Mouse (Mus musculus) c-Kit-positive CD71-positive TER-119-positive erythroid progenitor cells, embryonic 14.5 days (primary cell): Measurements from ENCODE around the gene 3110040M04Rik.
"Not testable (repeated sequence)": the region's sequence is repeated elsewhere in the genome, so short reads cannot be mapped to it uniquely, and the experiment has no call there.

ENCODE experiments used
- DNase-seq: peaks from one replicate; pipeline ENCODE4 v3.0.0-alpha.2; 2013; ENCODE audit warnings: low spot score

Gene 3110040M04Rik

GRCm38 (mm10) chr1:151192739-151193138 lies 11.2 kb upstream of the 3110040M04Rik start:
- not testable (repeated sequence) for DNase-seq

GRCm38 (mm10) chr1:151195986-151196385 lies 7.9 kb upstream of the 3110040M04Rik start:
- not testable (repeated sequence) for DNase-seq

DNA sequence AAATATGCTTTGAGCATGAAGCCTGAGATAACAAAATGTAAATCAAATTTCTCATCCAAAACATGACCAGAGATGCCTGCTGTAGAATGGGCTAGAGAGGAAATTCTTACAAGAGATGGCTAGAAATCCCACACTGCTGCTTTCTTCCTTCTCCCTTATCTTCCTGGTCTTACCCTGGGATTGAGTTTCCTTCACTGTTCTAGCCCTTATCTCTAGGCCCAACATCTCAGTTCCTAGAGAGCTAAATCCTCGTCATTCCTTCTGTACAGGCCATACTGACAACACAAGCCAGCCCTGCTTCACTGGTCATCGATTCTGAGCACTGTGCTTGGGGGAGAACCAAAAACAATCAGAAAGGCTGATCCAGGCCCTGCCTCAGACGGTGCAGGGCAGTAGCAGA lies 7.2 kb upstream of the 3110040M04Rik start:
- DNase-seq = not testable (repeated sequence)

GRCm38 (mm10) chr1:151198120-151198519 lies 5.8 kb upstream of the 3110040M04Rik start, which contains the start of gene Gm47995:
TSS of gene Gm47995 (plus strand) at chr1:151198448.
- DNase-seq = peak; percentile 72

DNA sequence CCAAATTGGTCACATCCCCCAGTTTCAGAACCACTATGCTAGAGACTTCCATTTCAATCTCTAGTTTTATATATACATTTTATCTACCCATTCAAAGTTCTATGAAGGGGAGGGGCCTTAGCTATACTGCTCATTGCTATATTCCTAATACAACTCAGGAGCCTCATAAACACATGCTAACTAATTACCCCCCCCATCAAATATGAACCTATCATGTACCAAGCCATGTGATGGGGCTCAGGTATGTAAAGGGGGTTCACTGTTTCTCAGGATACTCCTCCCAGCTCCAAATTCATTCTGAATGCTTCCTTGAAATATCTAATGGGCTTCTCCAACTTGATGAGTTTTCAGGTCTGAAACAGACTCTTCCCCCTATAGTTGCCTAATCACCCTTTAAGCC lies 3.3 kb upstream of the 3110040M04Rik start:
- not testable (repeated sequence) for DNase-seq

DNA sequence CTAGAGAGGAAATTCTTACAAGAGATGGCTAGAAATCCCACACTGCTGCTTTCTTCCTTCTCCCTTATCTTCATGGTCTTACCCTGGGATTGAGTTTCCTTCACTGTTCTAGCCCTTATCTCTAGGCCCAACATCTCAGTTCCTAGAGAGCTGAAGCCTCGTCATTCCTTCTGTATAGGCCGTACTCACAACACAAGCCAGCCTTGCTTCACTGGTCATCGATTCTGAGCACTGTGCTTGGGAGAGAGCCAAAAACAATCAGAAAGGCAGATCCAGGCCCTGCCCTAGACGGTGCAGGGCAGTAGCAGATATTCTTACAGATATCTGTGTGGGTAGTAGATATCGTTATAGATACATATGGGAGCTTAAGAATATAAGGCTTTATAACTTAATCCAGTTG lies 1.1 kb upstream of the 3110040M04Rik start:
- DNase-seq = not testable (repeated sequence)

DNA sequence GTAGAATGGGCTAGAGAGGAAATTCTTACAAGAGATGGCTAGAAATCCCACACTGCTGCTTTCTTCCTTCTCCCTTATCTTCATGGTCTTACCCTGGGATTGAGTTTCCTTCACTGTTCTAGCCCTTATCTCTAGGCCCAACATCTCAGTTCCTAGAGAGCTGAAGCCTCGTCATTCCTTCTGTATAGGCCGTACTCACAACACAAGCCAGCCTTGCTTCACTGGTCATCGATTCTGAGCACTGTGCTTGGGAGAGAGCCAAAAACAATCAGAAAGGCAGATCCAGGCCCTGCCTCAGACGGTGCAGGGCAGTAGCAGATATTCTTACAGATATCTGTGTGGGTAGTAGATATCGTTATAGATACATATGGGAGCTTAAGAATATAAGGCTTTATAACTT lies 4.6 kb downstream of the 3110040M04Rik start:
- not testable (repeated sequence) for DNase-seq

GRCm38 (mm10) chr1:151208944-151209343 lies 5.0 kb downstream of the 3110040M04Rik start:
- DNase-seq = not testable (repeated sequence)

- DNase-seq = not testable (repeated sequence)
Measured at GRCm38 (mm10) chr1:151209824-151210355, 6.0 kb downstream of the 3110040M04Rik start, which contains the start of gene Gm47996. TSS of gene Gm47996 (plus strand) at chr1:151210131.

- DNase-seq = peak; percentile 11
Measured at GRCm38 (mm10) chr1:151211666-151212065, 7.7 kb downstream of the 3110040M04Rik start.

DNA sequence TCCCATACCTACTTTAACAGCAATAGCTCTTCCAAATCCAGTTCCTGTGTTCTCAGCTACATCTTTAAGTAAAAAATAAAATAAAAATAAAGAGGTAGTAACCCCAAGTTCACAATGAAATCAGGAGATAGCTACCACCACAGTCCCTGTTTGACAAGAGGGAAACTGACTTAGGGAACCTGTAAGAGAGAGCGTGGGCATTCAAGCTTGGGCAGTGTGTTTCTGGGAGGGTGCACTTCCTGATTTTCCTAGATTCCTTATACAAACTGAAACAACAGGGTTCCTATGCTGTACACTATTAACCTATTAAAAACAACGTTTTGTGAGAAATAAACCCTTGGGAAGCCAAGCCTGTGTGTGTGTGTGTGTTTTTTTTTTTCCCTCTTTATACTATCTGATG lies 10.9 kb downstream of the 3110040M04Rik start:
- DNase-seq = no peak

- no peak for DNase-seq
Measured at GRCm38 (mm10) chr1:151215985-151216384, 12.1 kb downstream of the 3110040M04Rik start.

DNA sequence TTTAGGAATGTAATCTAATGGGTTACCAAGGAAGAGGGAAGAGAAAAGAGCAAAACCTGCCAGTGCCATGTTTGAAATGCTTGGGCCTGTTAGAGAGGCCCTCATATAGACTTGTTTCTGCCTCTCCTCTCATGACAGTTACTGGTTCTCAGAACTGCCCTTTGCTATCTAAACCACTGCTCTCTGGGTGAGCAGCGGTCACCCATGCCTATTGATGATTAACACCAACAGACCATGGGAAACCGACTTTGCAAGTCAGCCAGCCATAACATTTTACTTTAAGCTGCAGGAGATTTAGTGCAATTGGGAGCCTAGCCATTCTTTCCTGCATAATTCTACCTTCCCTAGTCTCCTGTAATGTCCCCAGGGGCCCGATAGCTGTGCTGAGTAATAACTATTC lies 12.5 kb downstream of the 3110040M04Rik start:
- no peak for DNase-seq

GRCm38 (mm10) chr1:151219045-151219444 lies 15.1 kb downstream of the 3110040M04Rik start:
- no peak for DNase-seq

GRCm38 (mm10) chr1:151220098-151220497 lies 16.2 kb downstream of the 3110040M04Rik start:
- no peak for DNase-seq

DNA sequence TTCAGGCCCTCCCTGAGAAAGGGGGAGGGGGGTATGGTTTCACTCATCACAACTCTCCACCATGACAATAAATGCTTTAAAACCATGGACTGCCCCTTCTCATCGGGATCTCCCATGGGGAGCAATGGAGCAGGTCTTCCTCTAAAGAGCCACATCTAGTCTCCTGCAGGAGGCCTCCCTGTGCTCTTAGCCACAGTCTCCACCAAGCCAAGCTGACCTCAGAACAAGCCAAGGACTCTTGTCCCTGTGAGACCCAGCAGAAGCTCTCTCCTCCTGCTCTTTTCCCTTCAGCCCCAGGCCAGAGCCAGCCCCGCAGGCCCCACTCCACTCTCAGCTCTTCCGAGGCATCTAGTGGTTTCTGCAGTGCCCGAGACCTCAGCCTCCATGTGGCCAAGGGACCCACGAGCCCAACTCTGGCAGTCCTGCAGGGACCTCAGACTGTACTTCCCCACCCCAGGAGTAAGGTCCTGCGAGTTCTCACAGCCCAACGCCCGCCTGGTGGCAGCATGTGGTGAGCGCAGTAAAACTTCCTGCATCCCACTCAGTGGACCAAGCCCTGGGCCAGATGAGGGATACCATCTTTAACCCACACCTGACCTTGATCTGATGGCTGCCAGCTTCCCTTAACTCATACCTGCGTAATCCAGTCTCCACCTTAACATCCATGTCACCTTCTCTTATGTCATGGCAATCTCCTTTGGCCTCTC lies 18.8 kb downstream of the 3110040M04Rik start:
- DNase-seq = no peak

DNA sequence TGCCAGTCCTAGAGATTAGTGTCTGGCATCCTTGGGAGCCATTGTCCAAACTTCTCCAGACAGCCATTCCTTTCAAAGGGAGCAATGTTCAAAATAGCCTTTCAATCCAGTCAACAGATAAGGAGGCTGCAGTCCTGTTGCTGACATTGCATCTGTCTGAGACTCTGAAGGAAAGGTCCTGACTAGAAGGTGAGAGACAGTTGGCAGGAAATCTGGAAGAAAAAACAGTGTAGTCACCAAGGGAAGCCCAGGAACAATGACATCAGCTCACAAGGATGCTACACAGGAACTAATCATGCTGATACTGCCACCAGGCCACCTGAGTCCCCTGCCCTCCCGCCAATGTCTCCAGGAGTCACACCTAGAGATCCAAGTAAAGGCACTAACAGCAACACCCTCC lies 19.5 kb downstream of the 3110040M04Rik start:
- no peak for DNase-seq

DNA sequence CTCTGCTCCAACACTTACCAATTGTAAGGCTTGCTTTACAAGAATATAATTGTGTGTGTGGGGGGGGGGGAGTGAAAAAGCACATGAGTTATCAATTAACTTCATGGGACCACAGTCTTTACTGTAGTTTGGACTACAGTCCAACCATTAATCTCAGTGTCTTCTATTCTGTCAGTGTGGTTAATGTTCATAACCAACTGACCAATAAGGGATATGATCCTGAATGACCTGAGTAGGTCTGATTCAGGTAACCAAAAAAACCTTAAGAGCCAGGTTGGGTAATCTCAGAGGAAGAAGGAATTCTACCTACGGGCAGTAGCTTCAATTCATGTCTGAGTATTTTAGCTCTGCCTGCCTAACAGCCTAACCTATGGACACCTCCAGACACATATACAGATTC lies 20.6 kb downstream of the 3110040M04Rik start:
- DNase-seq = no peak

DNA sequence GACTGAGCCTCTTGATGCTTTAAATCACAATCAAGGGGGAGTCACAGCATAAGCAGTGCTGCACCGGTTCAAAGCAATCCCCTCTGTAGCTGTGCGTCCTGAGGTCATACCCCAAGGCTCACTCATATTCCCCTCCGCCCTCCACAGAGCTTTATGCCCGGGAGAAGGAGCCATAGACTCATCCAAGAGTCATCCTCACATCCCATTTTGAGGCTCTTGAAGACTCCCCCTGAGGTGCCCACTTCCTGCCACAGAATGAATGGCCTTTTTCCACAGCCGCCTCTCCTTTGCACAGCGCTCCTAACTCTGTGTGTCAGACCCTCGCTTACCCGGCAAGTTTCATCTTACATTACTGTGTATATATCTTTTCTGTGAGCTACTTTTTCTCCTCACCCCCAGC lies 23.6 kb downstream of the 3110040M04Rik start:
- no peak for DNase-seq

DNA sequence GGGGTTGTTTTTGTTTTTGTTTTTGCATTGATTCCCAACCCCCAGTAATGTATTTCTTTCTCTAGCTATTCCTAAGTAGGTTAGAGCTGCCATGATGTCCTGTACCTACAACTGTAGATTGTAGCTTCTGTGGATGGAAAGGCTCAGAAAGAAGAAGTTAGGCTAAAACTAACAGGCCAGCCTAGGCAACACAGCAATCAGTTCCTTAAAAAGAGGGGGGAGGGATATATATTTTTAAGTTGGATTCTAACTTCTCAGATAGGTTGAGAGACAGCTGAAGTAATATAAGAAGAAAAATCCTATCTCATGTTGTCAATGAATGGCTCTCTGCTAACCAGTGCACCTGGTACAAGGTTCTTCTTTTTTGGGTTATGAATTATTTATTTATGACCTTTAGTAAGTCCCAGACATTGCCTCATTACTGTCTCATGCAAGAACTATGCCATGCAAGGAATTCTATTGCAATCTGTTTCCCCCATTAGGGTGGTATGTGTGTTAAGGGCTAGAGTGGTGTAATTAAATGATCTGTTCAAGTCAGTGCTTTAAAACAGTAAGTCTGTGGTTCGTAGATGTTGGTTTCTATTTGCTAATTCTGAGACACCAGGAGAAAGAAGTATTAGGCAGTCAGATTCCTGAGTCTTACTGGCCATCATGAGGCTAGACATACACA lies 24.5 kb downstream of the 3110040M04Rik start:
- no peak for DNase-seq

GRCm38 (mm10) chr1:151232346-151232745 lies 28.4 kb downstream of the 3110040M04Rik start:
- DNase-seq = no peak

- no peak for DNase-seq
Measured at GRCm38 (mm10) chr1:151233756-151234155, 29.8 kb downstream of the 3110040M04Rik start.

DNA sequence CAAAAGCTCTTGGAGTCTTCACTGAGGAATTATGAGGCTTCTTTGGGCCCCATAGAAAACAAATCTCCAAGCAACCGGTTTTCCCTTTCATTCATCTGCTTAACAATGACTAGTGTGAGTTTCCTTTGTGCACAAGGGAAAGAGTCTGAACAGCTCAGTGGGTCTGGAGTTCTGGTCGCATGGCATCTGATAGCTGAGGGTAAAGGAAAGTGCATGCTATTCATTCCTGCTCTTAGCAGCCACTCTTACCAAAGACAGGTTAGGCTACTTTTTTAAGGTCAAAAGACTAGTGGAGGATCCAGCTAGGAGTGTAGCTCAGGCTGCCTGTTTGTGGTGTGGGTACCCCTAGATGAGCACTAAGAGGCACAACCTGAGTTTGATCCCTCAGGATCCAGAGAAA lies 31.7 kb downstream of the 3110040M04Rik start:
- no peak for DNase-seq
